ENCODE assay signal across 20 mouse cellular contexts in the genomic region with DNA sequence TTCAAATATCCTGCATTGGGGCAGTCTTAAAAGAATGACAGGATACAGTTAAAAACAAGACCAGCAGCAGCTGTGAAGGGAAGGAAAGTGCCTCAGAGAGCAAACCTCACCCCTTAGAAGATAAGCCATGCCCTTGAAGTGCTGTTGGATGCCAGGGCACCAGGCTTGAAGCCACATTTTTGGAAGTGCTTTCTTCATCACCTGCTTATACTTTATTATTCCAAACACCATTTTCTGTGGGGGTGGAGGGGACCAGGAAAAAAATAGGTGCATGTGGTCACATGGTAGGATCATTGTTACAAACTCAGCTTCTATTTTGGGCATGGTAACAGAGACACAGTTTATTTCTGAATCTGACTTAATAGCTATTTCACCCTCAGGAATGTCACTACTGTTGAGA. TPM values are rescaled to one million over a fixed set of nuclear protein-coding genes. Genes with fewer than 3 reads are reported as not detected.
DNase-seq lines count a peak whose midpoint lies in the region; ATAC-seq and TF ChIP-seq lines count a peak whose summit lies in the region.
"Had no signal": no experiment of that assay in that cellular context is flagged by ENCODE, and none has a peak within 500 bp of the region (broad histone marks: within the 10 kb centered on the region; RNA-seq: fewer than 3 reads in every experiment).

No protein-coding gene starts in this region.

- H3K27me3 ChIP-seq in C2C12 (ENCODE audit: control insufficient read depth, insufficient read depth, insufficient read length), result no peaks in the 10 kb centered on the region
- H3K27me3 ChIP-seq in heart, embryonic 13.5 days (replicated peaks), result no peaks in the 10 kb centered on the region
- H3K27me3 ChIP-seq: embryonic facial prominence, embryonic 15.5 days; hindbrain, embryonic 12.5 days; kidney, embryonic 15.5 days; limb, embryonic 13.5 days; midbrain, embryonic 15.5 days had no signal

- H3K36me3 ChIP-seq in C2C12 (ENCODE audit: control insufficient read depth, insufficient read depth), result peaks cover 35% of the 10 kb centered on the region
- H3K36me3 ChIP-seq in heart, embryonic 13.5 days, result peaks cover 15% of the 10 kb centered on the region

- H3K4me1 ChIP-seq in heart, embryonic 13.5 days, result peaks cover 12% of the 10 kb centered on the region
- H3K4me1 ChIP-seq: embryonic facial prominence, embryonic 15.5 days; hindbrain, embryonic 12.5 days; kidney, embryonic 15.5 days; midbrain, embryonic 15.5 days had no signal

- H3K4me2 ChIP-seq in heart, embryonic 13.5 days, result peak overlapping the region; percentile 69
- H3K4me2 ChIP-seq: embryonic facial prominence, embryonic 15.5 days; hindbrain, embryonic 12.5 days; kidney, embryonic 15.5 days; limb, embryonic 13.5 days; midbrain, embryonic 15.5 days had no signal

- 0 out of 2 replicates have a peak overlapping the region, but pooled peaks have one; percentile 44 for H3K9ac ChIP-seq in heart, embryonic 13.5 days
- H3K9ac ChIP-seq: embryonic facial prominence, embryonic 15.5 days; hindbrain, embryonic 12.5 days; kidney, embryonic 15.5 days; limb, embryonic 13.5 days; liver, embryonic 14.5 days; midbrain, embryonic 15.5 days had no signal

- no peak for TF ChIP-seq CTCF in C2C12 (IDR thresholded peaks at IDR 0.05; ENCODE audit: control insufficient read depth, insufficient read depth, insufficient read length)

- no peak overlapping the region for H3ac ChIP-seq in C2C12 (ENCODE audit: control insufficient read depth, insufficient read length, low read depth)

- 0 out of 2 replicates have a peak, but pooled peaks have one; percentile 41 for ATAC-seq in common myeloid progenitor, adult 5-6 weeks (replicated peaks; ENCODE audit: low read depth, poor library complexity, severe bottlenecking)
- peak; percentile 51; the same call in 1 of the 2 replicates for ATAC-seq in heart, embryonic 13.5 days (ENCODE audit: extremely low read depth, insufficient number of reproducible peaks, low FRiP score, low TSS enrichment)
- ATAC-seq: intestine, embryonic 16.5 days; midbrain, embryonic 15.5 days had no signal

- no peaks in the 10 kb centered on the region for H3K79me2 ChIP-seq in C2C12 (ENCODE audit: control insufficient read depth, insufficient read depth)

- H3K27ac ChIP-seq in heart, embryonic 13.5 days (replicated peaks), result peak overlapping the region; percentile 93
- H3K27ac ChIP-seq: embryonic facial prominence, embryonic 15.5 days; hindbrain, embryonic 12.5 days; kidney, embryonic 15.5 days; limb, embryonic 13.5 days; liver, embryonic 14.5 days; midbrain, embryonic 15.5 days had no signal

- H3K9me3 ChIP-seq in heart, embryonic 13.5 days, result no peaks in the 10 kb centered on the region
- H3K9me3 ChIP-seq: embryonic facial prominence, embryonic 15.5 days; hindbrain, embryonic 12.5 days; kidney, embryonic 15.5 days; limb, embryonic 13.5 days; midbrain, embryonic 15.5 days had no signal

- H3K4me3 ChIP-seq in C2C12 (ENCODE audit: insufficient read depth, poor library complexity, severe bottlenecking), result no peak overlapping the region
- peak overlapping the region; percentile 16; the same call in 1 of the 2 replicates for H3K4me3 ChIP-seq in heart, embryonic 13.5 days
- H3K4me3 ChIP-seq: embryonic facial prominence, embryonic 15.5 days; hindbrain, embryonic 12.5 days; kidney, embryonic 15.5 days; limb, embryonic 13.5 days; midbrain, embryonic 15.5 days had no signal

- H3K79me3 ChIP-seq in C2C12 (ENCODE audit: low read depth), result no peaks in the 10 kb centered on the region

- DNase-seq in induced T-regulatory cell, adult 2 months (ENCODE audit: low read depth), result peak; percentile 4
- no peak for DNase-seq in adrenal gland, postnatal 25 days
- DNase-seq in retina, embryonic 14.5 days (ENCODE audit: low spot score), result no peak
- no peak for DNase-seq in right cerebral cortex, postnatal 14 days
- no peak for DNase-seq in left cerebral cortex, adult 18-20 months (ENCODE audit: low spot score in 2 of 2)
- DNase-seq: cerebellum, postnatal 10 days; embryo, embryonic 11 days; gastrocnemius, postnatal 36 days; right cerebral cortex, postnatal 25 days had no signal

TF ChIP-seq in C2C12, 6 proteins besides CTCF, POLR2A, EP300 and RAD21:
- TF ChIP-seq FOSL1 (IDR thresholded peaks at IDR 0.05; ENCODE audit: insufficient read depth, low read length, poor library complexity, severe bottlenecking) (no peak), USF1 (IDR thresholded peaks at IDR 0.05; ENCODE audit: low read depth) (peak; percentile 14)
TF ChIP-seq in C2C12: peak in this region for 1.

RNA-seq across cellular contexts. Expression of gene Lsmem1, which starts 1.8 kb away (rescaled TPM):
- 0.01 TPM for polyA plus RNA-seq in C2C12 (2012; fragmentation: generic; extraction: Trizol)
- total RNA-seq in common myeloid progenitor, adult 5-6 weeks (2017), result not detected in 2 replicates
- polyA plus RNA-seq in heart, embryonic 13.5 days (2015; fragmentation: Nextera tagmentation; extraction: Ambion mirVana), result 26.9 and 28.1 TPM in 2 replicates
- 0.43 TPM in 1 of 2 replicates, not detected in the other for total RNA-seq in adrenal gland, postnatal 25 days (2021)
- 1 to 10 TPM; 1.8 to 2.6 TPM for total RNA-seq in left cerebral cortex, adult 18-20 months (2021)
- polyA plus RNA-seq: forebrain, embryonic 11.5 days; hindbrain, embryonic 12.5 days; intestine, embryonic 16.5 days; midbrain, embryonic 15.5 days had no signal

RNA-seq across cellular contexts. Expression of gene Ifrd1, which starts 50.8 kb away (rescaled TPM):
- 166 TPM for polyA plus RNA-seq in C2C12 (2012; fragmentation: generic; extraction: Trizol)
- total RNA-seq in common myeloid progenitor, adult 5-6 weeks (2017), result 129 and 177 TPM in 2 replicates
- 98.0 and 98.2 TPM in 2 replicates for polyA plus RNA-seq in heart, embryonic 13.5 days (2015; fragmentation: Nextera tagmentation; extraction: Ambion mirVana)
- total RNA-seq in adrenal gland, postnatal 25 days (2021), result 118 and 133 TPM in 2 replicates
- total RNA-seq in left cerebral cortex, adult 18-20 months (2021), result 100 to 1,000 TPM; 105 to 108 TPM
